Mouse (Mus musculus): ENCODE results near the gene Slc25a45. TPM values are rescaled to one million over a fixed set of nuclear protein-coding genes. Genes with fewer than 3 reads are reported as not detected.

Gene Slc25a45
- total and polyA plus RNA-seq, 2 experiments: 13.0 to 52.8 TPM

DNA sequence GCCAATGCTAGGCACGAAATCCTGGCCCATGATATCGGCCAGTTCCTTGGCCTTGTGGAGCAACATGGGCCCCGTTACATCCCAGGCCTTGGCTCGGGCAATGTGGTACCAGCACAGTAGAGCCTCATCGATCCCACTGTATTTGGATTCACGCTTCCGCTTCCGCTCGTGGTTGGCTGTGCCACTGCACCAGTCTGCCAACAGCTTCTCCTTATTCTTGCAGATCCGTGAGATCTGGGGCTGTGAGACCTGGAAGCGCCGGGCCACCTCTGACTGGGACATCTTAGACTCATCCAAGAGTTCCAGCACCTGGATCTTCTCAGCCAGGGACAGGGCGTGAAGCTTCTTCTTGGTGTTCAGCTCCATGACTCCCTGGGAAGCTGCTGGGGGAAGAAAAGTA lies 15.1 kb downstream of the Slc25a45 start:
- Histone ChIP-seq H3K4me3 (ENCODE audit: insufficient read depth, low read depth, low read length) (no peak overlapping the region), H3K79me2 (ENCODE audit: control insufficient read depth, insufficient read depth, low read length) (no peaks in the 10 kb centered on the region), H3K27ac (replicated peaks; ENCODE audit: insufficient read depth, low read depth, low read length) (no peak overlapping the region), H3K9ac (ENCODE audit: low read depth, low read length) (no peak overlapping the region), H3K4me1 (ENCODE audit: control insufficient read depth, insufficient read depth, low read length) (peaks cover 12% of the 10 kb centered on the region), H3K36me3 (ENCODE audit: control insufficient read depth, insufficient read depth, low read length) (peaks cover 5% of the 10 kb centered on the region; the same call in 1 of the 2 replicates), H3K27me3 (ENCODE audit: control insufficient read depth, insufficient read depth, low read length) (no peaks in the 10 kb centered on the region)
- TF ChIP-seq POLR2A (IDR thresholded peaks at IDR 0.05; ENCODE audit: extremely low read depth, insufficient read depth, low read length): no peak
- TF ChIP-seq CTCF (IDR thresholded peaks at IDR 0.05; ENCODE audit: low read depth, low read length): no peak
- DNase-seq (ENCODE audit: extremely low read depth, low read depth, low spot score): no peak
- 94% methylated on average over 13 of the region's 13 CpGs for WGBS

DNA sequence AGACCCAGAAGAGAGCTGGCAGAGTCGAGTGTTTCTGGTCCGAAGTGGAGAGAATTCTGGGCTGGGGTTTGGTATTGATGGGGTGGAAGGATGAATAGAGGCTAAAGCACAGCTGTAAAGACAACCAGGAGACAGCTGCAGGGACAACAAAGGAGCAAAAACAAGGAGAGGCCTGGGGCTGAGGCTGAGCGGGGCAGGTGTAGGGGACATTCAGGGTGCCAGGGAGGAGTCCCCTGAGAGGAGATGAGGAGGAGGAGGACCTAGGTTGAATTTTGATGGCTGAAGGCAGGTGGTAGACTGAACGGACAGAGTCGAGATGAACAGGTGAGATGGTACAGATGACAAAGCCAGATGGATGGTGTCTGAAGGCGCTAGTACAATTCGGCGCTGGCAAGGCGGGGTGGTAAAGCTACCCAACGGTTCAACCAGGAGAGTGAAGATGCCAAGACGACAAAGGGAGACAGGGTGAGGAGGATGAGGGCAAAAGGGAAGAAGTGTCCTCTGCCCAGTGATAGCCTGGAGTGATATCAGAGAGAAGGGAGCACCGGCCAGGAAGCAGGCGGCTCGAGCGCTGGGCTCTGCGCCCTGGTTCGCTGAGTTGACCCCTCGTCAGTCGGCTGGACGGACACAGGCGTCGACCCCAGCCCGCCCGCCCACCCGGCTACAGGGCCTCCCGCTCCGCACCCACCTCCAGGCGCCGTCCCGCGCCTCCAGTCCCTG lies 15.8 kb downstream of the Slc25a45 start:
- TF ChIP-seq POLR2A (IDR thresholded peaks at IDR 0.05; ENCODE audit: extremely low read depth, insufficient read depth, low read length): no peak
- TF ChIP-seq CTCF (IDR thresholded peaks at IDR 0.05; ENCODE audit: low read depth, low read length): no peak
- peak overlapping the region; percentile 63 for H3K9ac ChIP-seq (ENCODE audit: low read depth, low read length)
- peaks cover 7% of the 10 kb centered on the region; the same call in 1 of the 2 replicates for H3K36me3 ChIP-seq (ENCODE audit: control insufficient read depth, insufficient read depth, low read length)
- H3K27me3 ChIP-seq (ENCODE audit: control insufficient read depth, insufficient read depth, low read length): no peaks in the 10 kb centered on the region
- H3K27ac ChIP-seq (replicated peaks; ENCODE audit: insufficient read depth, low read depth, low read length): no peak overlapping the region
- no peak for DNase-seq (ENCODE audit: extremely low read depth, low read depth, low spot score)
- H3K4me3 ChIP-seq (ENCODE audit: insufficient read depth, low read depth, low read length): peak overlapping the region; percentile 54
- 19% methylated on average over 29 of the region's 31 CpGs for WGBS
- H3K4me1 ChIP-seq (ENCODE audit: control insufficient read depth, insufficient read depth, low read length): peaks cover 8% of the 10 kb centered on the region
- no peaks in the 10 kb centered on the region for H3K79me2 ChIP-seq (ENCODE audit: control insufficient read depth, insufficient read depth, low read length)

DNA sequence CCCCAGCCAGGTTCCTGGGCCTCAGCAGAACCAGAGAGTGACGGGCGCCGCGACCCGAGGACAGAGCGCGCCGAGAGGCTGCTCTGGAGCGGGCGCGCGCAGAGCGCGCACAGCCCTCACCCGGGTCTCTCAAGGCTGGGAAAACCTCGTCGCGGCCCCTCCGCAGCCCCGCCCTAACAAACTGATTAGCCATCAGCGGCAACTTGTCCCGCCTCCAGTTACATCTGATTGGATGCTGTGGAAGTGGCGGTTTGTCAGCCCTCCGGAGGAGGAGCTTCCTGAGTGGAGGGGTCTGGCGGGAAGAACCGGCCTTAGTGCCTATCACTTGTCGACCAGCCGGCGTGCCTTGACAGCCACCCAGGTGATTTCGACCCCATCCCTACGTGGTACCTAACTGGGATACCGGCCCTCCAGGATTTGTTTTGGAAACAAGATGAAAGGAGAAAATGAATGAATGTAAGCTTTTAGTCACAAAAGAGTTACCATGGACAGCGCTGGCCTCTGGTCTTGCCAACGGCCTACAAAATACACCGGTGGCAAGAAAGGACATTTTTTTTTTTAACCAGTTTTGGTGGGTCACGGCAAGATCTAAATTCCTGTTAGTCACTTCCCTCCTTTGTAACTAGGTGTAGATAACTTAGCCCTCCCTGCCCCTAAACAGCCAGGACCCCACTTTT lies 16.5 kb downstream of the Slc25a45 start, which contains the start of gene Tigd3:
TSS of gene Tigd3 (minus strand) at position 148 of the 677 bp plus-strand sequence.
- Histone ChIP-seq H3K36me3 (ENCODE audit: control insufficient read depth, insufficient read depth, low read length) (peaks cover 12% of the 10 kb centered on the region; the same call in 1 of the 2 replicates), H3K9ac (ENCODE audit: low read depth, low read length) (peak within 1 kb of the TSS; percentile 63), H3K27me3 (ENCODE audit: control insufficient read depth, insufficient read depth, low read length) (no peaks in the 10 kb centered on the region), H3K79me2 (ENCODE audit: control insufficient read depth, insufficient read depth, low read length) (no peaks in the 10 kb centered on the region), H3K4me3 (ENCODE audit: insufficient read depth, low read depth, low read length) (peak within 1 kb of the TSS; percentile 54), H3K27ac (replicated peaks; ENCODE audit: insufficient read depth, low read depth, low read length) (no peak within 1 kb of the TSS), H3K4me1 (ENCODE audit: control insufficient read depth, insufficient read depth, low read length) (peaks cover 6% of the 10 kb centered on the region)
- WGBS: 2% methylated on average over 36 of the region's 36 CpGs
- peak; percentile 58 for DNase-seq (ENCODE audit: extremely low read depth, low read depth, low spot score)
- TF ChIP-seq CTCF (IDR thresholded peaks at IDR 0.05; ENCODE audit: low read depth, low read length) (no peak), POLR2A (IDR thresholded peaks at IDR 0.05; ENCODE audit: extremely low read depth, insufficient read depth, low read length) (no peak)

DNA sequence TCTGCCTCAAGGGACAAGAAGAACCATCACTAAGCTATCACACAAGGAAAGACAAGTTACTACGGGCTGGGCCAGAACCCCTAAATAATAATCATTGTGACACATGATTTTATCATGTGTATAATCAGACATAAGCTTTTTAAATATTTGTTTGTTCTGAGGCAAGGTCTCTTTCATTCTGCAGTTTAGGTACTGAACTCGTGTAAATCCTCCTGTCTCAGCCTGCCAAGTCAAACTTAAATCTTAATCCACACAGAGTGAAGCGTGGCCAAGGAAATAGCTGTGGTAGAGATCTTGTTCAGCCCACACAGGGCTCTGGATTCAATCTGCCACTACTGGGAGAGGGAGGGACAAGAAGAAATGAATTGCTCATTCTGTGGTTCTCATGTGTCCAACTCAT lies 29.7 kb downstream of the Slc25a45 start:
- TF ChIP-seq POLR2A (IDR thresholded peaks at IDR 0.05; ENCODE audit: extremely low read depth, insufficient read depth, low read length) (no peak), CTCF (IDR thresholded peaks at IDR 0.05; ENCODE audit: low read depth, low read length) (no peak)

DNA sequence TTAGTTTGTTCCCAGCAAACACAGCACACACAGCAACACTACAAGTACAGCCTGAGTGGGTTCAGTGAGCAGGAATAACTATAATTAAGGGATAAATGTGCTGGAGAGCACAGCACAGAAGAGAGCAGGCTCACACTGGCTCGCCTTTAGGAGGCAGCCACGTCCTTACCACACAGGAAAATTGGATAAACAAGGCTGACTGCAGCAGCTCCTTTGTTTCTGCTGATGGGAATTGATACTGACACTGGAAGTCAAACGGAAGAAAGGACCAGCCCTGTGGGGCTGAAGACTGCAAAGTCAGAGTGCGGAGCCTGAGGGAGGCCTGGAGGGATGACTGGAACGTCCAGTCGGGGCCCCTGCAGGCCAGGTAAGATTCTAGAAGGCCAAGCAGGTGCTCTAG lies 32.6 kb downstream of the Slc25a45 start:
- Histone ChIP-seq H3K4me1 (ENCODE audit: control insufficient read depth, insufficient read depth, low read length) (peaks cover 16% of the 10 kb centered on the region), H3K9ac (ENCODE audit: low read depth, low read length) (peak overlapping the region; percentile 12; the same call in 1 of the 2 replicates), H3K79me2 (ENCODE audit: control insufficient read depth, insufficient read depth, low read length) (peaks cover 31% of the 10 kb centered on the region), H3K27ac (replicated peaks; ENCODE audit: insufficient read depth, low read depth, low read length) (no peak overlapping the region), H3K4me3 (ENCODE audit: insufficient read depth, low read depth, low read length) (no peak overlapping the region), H3K36me3 (ENCODE audit: control insufficient read depth, insufficient read depth, low read length) (peaks cover 19% of the 10 kb centered on the region), H3K27me3 (ENCODE audit: control insufficient read depth, insufficient read depth, low read length) (no peaks in the 10 kb centered on the region)
- no peak for TF ChIP-seq POLR2A (IDR thresholded peaks at IDR 0.05; ENCODE audit: extremely low read depth, insufficient read depth, low read length)
- TF ChIP-seq CTCF (IDR thresholded peaks at IDR 0.05; ENCODE audit: low read depth, low read length): 0 out of 2 replicates have a peak, but pooled peaks have one; percentile 9
- no peak for DNase-seq (ENCODE audit: extremely low read depth, low read depth, low spot score)
- 73% methylated on average over 6 of the region's 6 CpGs for WGBS

More for the DNA sequence above, 29.7 kb downstream of the Slc25a45 start:
- peaks cover 7% of the 10 kb centered on the region; the same call in 1 of the 2 replicates for H3K4me1 ChIP-seq (ENCODE audit: control insufficient read depth, insufficient read depth, low read length)
- H3K27ac ChIP-seq (replicated peaks; ENCODE audit: insufficient read depth, low read depth, low read length): no peak overlapping the region
- H3K79me2 ChIP-seq (ENCODE audit: control insufficient read depth, insufficient read depth, low read length): peaks cover 29% of the 10 kb centered on the region
- peaks cover 44% of the 10 kb centered on the region for H3K36me3 ChIP-seq (ENCODE audit: control insufficient read depth, insufficient read depth, low read length)
- H3K9ac ChIP-seq (ENCODE audit: low read depth, low read length): no peak overlapping the region
- H3K27me3 ChIP-seq (ENCODE audit: control insufficient read depth, insufficient read depth, low read length): no peaks in the 10 kb centered on the region
- H3K4me3 ChIP-seq (ENCODE audit: insufficient read depth, low read depth, low read length): no peak overlapping the region
- 67% methylated on average over 3 of the region's 3 CpGs for WGBS
- DNase-seq (ENCODE audit: extremely low read depth, low read depth, low spot score): no peak
